Mouse (Mus musculus) G1E (cell line): ENCODE measurements at regions not wholly inside any gene's neighbourhood (a gene's known extent, or its start where the extent isn't known, plus 50 kb on each side); places are given as distances from the start of the nearest gene placed in this dataset.

ENCODE experiments used
- ATAC-seq: 2 replicates; pipeline ENCODE4 v1.8.0; 2016; ENCODE audit warnings: mild to moderate bottlenecking; ENCODE audit not compliant: insufficient number of reproducible peaks, poor library complexity, low FRiP score, severe bottlenecking; ENCODE audit errors: extremely low read depth
- DNase-seq: peaks from one replicate; pipeline ENCODE4 v3.0.0; 2012; ENCODE audit warnings: low spot score
- H3K27me3 ChIP-seq: 2 replicates; pipeline ENCODE4 v1.6.1; 2012; ENCODE audit warnings: mild to moderate bottlenecking, low read length, inconsistent platforms; ENCODE audit not compliant: insufficient read depth
- H3K36me3 ChIP-seq: replicated peaks from 2 replicates; pipeline ENCODE3; 2012; ENCODE audit warnings: mild to moderate bottlenecking, inconsistent platforms
- H3K4me1 ChIP-seq: 2 replicates; pipeline ENCODE4 v1.6.1; 2012; ENCODE audit warnings: low read depth, low read length, inconsistent platforms, mixed read lengths; ENCODE audit not compliant: insufficient read depth
- H3K4me3 ChIP-seq: 2 replicates; pipeline ENCODE4 v1.5.1; 2012; ENCODE audit warnings: low read depth, mild to moderate bottlenecking, inconsistent platforms, low read length, moderate library complexity, mixed read lengths
- H3K9me3 ChIP-seq: replicated peaks from 2 replicates; pipeline ENCODE4 v1.6.1; 2012; ENCODE audit warnings: inconsistent platforms
- CTCF ChIP-seq: IDR thresholded peaks from 2 replicates; pipeline ENCODE4 v1.5.1; 2012; ENCODE audit warnings: low read depth, low read length, inconsistent platforms, mixed read lengths
- GATA1 ChIP-seq: IDR thresholded peaks from 2 replicates; pipeline ENCODE4 v1.6.1; 2012; ENCODE audit warnings: borderline replicate concordance, low read length, inconsistent platforms, mixed read lengths
- GATA2 ChIP-seq: IDR thresholded peaks from 2 replicates; pipeline ENCODE4 v1.6.1; 2012; ENCODE audit warnings: low read depth, low read length, inconsistent platforms, borderline replicate concordance
- POLR2AphosphoS5 ChIP-seq: IDR thresholded peaks from 2 replicates; pipeline ENCODE4 v1.6.1; 2012; ENCODE audit warnings: low read depth, low read length, inconsistent platforms; ENCODE audit not compliant: insufficient replicate concordance
- TAL1 ChIP-seq: conservative IDR thresholded peaks from 2 replicates; pipeline ENCODE4 v1.6.1; 2012; ENCODE audit warnings: low read depth, low read length, inconsistent platforms, mixed read lengths

DNA sequence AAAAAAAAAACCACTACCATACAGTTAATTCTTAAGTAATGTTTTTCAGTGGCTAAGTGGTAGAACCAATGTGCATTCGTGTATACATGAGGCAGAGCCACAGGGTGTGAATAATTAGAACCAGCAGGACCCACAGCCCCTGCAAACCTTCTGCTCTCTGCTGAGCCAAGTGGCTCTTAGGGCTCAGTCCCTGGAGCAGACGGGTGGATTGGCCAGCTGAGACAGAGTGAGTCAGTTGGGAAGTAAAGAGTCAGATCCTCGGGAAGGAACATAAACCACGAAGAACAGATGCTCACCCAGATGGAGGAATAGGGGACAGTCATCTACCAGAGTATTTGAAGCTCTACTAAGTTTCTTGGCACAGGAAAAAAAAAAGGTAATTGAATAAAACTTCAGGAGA, 293.1 kb downstream of the Basp1 start:
- Histone ChIP-seq H3K4me3 (no peak overlapping the region), H3K4me1 (no peaks in the 10 kb centered on the region), H3K36me3 (no peaks in the 10 kb centered on the region), H3K9me3 (peaks cover 6% of the 10 kb centered on the region), H3K27me3 (no peaks in the 10 kb centered on the region)
- ATAC-seq (no peak), DNase-seq (no peak)
- TF ChIP-seq POLR2AphosphoS5: no peak
- TF ChIP-seq TAL1: no peak
- no peak for TF ChIP-seq GATA2
- no peak for TF ChIP-seq CTCF
- no peak for TF ChIP-seq GATA1

- Histone ChIP-seq H3K36me3 (no peaks in the 10 kb centered on the region), H3K9me3 (peaks cover 2% of the 10 kb centered on the region), H3K27me3 (no peaks in the 10 kb centered on the region), H3K4me1 (no peaks in the 10 kb centered on the region), H3K4me3 (no peak overlapping the region)
- no peak for TF ChIP-seq CTCF
- no peak for TF ChIP-seq GATA2
- TF ChIP-seq POLR2AphosphoS5: no peak
- no peak for TF ChIP-seq GATA1
- TF ChIP-seq TAL1: no peak
- DNase-seq: no peak
- no peak for ATAC-seq
Observed at GRCm38 (mm10) chr15:25117980-25118379, 295.6 kb downstream of the Basp1 start.

DNA sequence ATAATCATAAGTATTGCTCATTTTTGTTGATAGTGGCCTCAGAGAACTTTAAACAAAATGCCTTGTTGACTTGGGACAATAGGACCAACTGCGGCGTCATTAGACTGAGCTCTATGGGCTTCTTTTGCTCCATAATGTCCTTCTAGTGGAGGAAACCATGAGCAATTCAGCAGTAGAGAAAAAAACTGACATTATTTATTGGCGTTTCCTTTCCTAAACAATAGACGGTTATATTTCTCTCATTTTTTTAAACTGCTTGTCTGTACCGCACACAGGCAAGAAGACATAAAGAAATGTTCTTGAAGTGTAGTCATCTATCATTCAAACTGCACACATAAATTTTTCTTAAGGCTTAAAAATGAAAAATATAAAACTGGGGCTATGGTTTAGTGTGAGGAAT, 310.8 kb downstream of the Basp1 start:
- TF ChIP-seq CTCF: no peak
- no peak for TF ChIP-seq TAL1
- no peak for TF ChIP-seq GATA1

GRCm38 (mm10) chr15:25093758-25094157, 319.8 kb downstream of the Basp1 start:
- TF ChIP-seq GATA1 (no peak), CTCF (no peak), POLR2AphosphoS5 (no peak), GATA2 (no peak), TAL1 (no peak)
- ATAC-seq (no peak), DNase-seq (no peak)
- Histone ChIP-seq H3K4me1 (no peaks in the 10 kb centered on the region), H3K36me3 (no peaks in the 10 kb centered on the region), H3K4me3 (no peak overlapping the region), H3K27me3 (no peaks in the 10 kb centered on the region), H3K9me3 (peaks cover 3% of the 10 kb centered on the region)

More for the DNA sequence above, 310.8 kb downstream of the Basp1 start:
- H3K9me3 ChIP-seq: no peaks in the 10 kb centered on the region
- H3K4me1 ChIP-seq: no peaks in the 10 kb centered on the region
- no peak for ATAC-seq
- no peak for DNase-seq
- H3K27me3 ChIP-seq: no peaks in the 10 kb centered on the region
- no peaks in the 10 kb centered on the region for H3K36me3 ChIP-seq
- no peak overlapping the region for H3K4me3 ChIP-seq

DNA sequence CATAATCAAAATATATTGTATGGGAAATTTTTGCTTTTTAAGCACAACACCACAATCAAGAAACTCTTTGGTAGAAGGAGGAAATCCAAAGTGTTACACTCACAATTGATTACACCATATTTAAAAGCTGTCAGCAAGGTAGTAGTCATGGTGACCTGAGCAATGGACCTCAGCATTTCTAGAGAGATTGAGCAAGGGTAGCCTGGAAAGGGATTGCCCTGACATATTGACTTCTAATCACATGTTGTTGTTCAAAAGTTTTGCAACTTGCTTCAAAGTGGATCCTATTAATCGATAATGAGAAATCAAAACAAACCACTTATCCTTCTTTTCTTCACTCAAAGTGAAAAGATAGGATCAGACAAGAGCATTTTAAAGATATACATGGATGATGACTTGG, 343.9 kb downstream of the Basp1 start:
- no peak for ATAC-seq
- peaks cover 2% of the 10 kb centered on the region; the same call in 1 of the 2 replicates for H3K9me3 ChIP-seq

DNA sequence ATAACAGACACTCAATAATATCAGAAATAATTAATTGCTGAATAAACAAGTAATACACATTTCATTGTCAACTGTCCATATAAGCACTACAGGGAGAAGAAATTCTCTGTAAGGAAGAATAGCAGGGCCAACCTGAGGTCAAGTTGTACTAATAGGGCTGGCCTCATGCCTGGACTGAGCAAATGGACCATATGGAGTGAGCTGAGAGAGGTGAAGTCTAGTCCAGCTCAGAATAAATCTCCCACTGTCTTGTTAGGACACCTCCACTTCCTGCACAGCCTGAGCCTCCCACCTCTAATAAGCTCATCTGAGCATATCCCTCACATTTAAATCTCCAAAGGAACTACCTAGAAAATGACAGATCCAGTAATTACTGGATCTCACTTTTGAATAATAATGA, 354.2 kb downstream of the Basp1 start:
- ATAC-seq (no peak), DNase-seq (no peak)
- Histone ChIP-seq H3K4me1 (no peaks in the 10 kb centered on the region), H3K4me3 (no peak overlapping the region), H3K36me3 (no peaks in the 10 kb centered on the region), H3K27me3 (no peaks in the 10 kb centered on the region), H3K9me3 (no peaks in the 10 kb centered on the region)
- TF ChIP-seq GATA1: no peak
- no peak for TF ChIP-seq TAL1

More for the DNA sequence above, 343.9 kb downstream of the Basp1 start:
- TF ChIP-seq GATA1: no peak
- no peak for TF ChIP-seq TAL1
- TF ChIP-seq GATA2: no peak
- no peak for TF ChIP-seq CTCF
- TF ChIP-seq POLR2AphosphoS5: no peak
- Histone ChIP-seq H3K36me3 (no peaks in the 10 kb centered on the region), H3K27me3 (no peaks in the 10 kb centered on the region), H3K4me3 (no peak overlapping the region), H3K4me1 (no peaks in the 10 kb centered on the region)
- no peak for DNase-seq

DNA sequence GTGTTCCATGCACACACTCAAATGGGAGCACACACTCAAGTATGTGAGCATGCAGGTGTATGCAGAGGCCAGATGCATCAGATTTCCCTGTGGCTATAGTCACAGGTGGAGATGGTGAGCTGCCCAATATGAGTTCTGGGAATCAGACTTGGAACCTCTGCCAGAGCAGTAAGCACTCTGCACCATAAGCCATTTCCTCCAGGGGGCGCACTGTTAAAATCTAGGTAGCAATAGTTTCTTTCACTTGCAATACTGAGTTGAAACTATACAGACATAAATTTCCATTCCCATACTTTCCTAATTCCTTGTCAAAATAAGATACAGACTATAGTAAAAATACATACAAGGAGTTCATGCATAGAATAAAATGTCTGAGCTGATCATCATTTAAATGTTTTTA, 365.7 kb downstream of the Basp1 start:
- Histone ChIP-seq H3K9me3 (peaks cover 12% of the 10 kb centered on the region), H3K4me3 (no peak overlapping the region), H3K36me3 (no peaks in the 10 kb centered on the region), H3K4me1 (no peaks in the 10 kb centered on the region), H3K27me3 (no peaks in the 10 kb centered on the region)
- DNase-seq (no peak), ATAC-seq (no peak)
- TF ChIP-seq TAL1: no peak
